Mouse (Mus musculus): Measurements from ENCODE around the gene B4galt1.

Gene B4galt1

GRCm38 (mm10) chr4:40834232-40834786, 19.5 kb downstream of the B4galt1 start:
- ChIA-PET POLR2A (interaction anchor here in 2 of 4 experiments (0.7 to 3.5 kb wide), 11 partner anchors 9 to 73 kb away, joined by 3 to 20 read pairs (median 3); partner anchors contain the start of gene B4galt1 (in 2 of the 2)), CTCF (no interaction called here)

- CTCF ChIA-PET = interaction anchor here in 1 of 4 experiments (0.6 to 0.7 kb wide), 2 partner anchors 48 to 60 kb away, joined by 3 read pairs; no protein-coding TSS in a partner anchor
- POLR2A ChIA-PET = interaction anchor here in 2 of 4 experiments (0.7 to 1.6 kb wide), 10 partner anchors 8 to 498 kb away, joined by 3 to 7 read pairs (median 3); no protein-coding TSS in a partner anchor
These were observed 20.2 kb downstream of the B4galt1 start for GRCm38 (mm10) chr4:40833381-40834231.

GRCm38 (mm10) chr4:40830530-40830929, 23.3 kb downstream of the B4galt1 start:
- POLR2A ChIA-PET = interaction anchor here in 3 of 4 experiments (0.6 to 2.0 kb wide), 9 partner anchors 8 to 141 kb away, joined by 3 to 9 read pairs (median 3); partner anchors contain the start of gene B4galt1 (in 1 of the 3)

GRCm38 (mm10) chr4:40829654-40830400, 24.0 kb downstream of the B4galt1 start:
- ChIA-PET POLR2A (interaction anchor here in 2 of 4 experiments (0.9 to 3.2 kb wide), 16 partner anchors 9 to 70 kb away, joined by 3 to 20 read pairs (median 4); partner anchors contain the start of gene B4galt1 (in 2 of the 2)), CTCF (interaction anchor here in 1 of 4 experiments (0.6 kb wide), 1 partner anchor 294 kb away, joined by 6 read pairs; the partner anchor contains the start of gene Nol6)

More at GRCm38 (mm10) chr4:40830530-40830929, 23.3 kb downstream of the B4galt1 start:
- CTCF ChIA-PET = interaction anchor here in 1 of 4 experiments (0.7 kb wide), 1 partner anchor 57 kb away, joined by 3 read pairs; no protein-coding TSS in a partner anchor

- POLR2A ChIA-PET = interaction anchor here (0.7 to 3.2 kb wide), 20 partner anchors 9 to 203 kb away, joined by 3 to 20 read pairs (median 3); partner anchors contain the start of gene B4galt1 (in 3 of the 4)
- CTCF ChIA-PET = interaction anchor here in 1 of 4 experiments (0.9 kb wide), 1 partner anchor 50 kb away, joined by 3 read pairs; no protein-coding TSS in a partner anchor
These were observed 24.9 kb downstream of the B4galt1 start for GRCm38 (mm10) chr4:40828910-40829309.

GRCm38 (mm10) chr4:40827926-40828325, 25.9 kb downstream of the B4galt1 start:
- POLR2A ChIA-PET = interaction anchor here in 3 of 4 experiments (0.7 to 3.2 kb wide), 11 partner anchors 9 to 328 kb away, joined by 3 to 20 read pairs (median 4); partner anchors contain the start of gene B4galt1 (in 2 of the 3)

GRCm38 (mm10) chr4:40826810-40827209, 27.0 kb downstream of the B4galt1 start:
- CTCF ChIA-PET = interaction anchor here in 2 of 4 experiments (0.6 to 0.7 kb wide), 2 partner anchors 9 to 12 kb away, joined by 3 read pairs; no protein-coding TSS in a partner anchor
- POLR2A ChIA-PET = interaction anchor here in 3 of 4 experiments (0.6 to 3.2 kb wide), 9 partner anchors 12 to 560 kb away, joined by 3 to 20 read pairs (median 4); partner anchors contain the start of gene B4galt1 (in 1 of the 3)

More at GRCm38 (mm10) chr4:40827926-40828325, 25.9 kb downstream of the B4galt1 start:
- CTCF ChIA-PET = no interaction called here

GRCm38 (mm10) chr4:40825981-40826380, 27.8 kb downstream of the B4galt1 start:
- ChIA-PET CTCF (interaction anchor here in 1 of 4 experiments (1.2 kb wide), 1 partner anchor 48 kb away, joined by 4 read pairs; no protein-coding TSS in a partner anchor), POLR2A (interaction anchor here in 3 of 4 experiments (0.5 to 4.5 kb wide), 17 partner anchors 8 to 50 kb away, joined by 3 to 19 read pairs (median 6); partner anchors contain the start of gene B4galt1 (in 2 of the 3))

GRCm38 (mm10) chr4:40825146-40825545, 28.7 kb downstream of the B4galt1 start:
- ChIA-PET CTCF (interaction anchor here in 1 of 4 experiments (1.2 kb wide), 1 partner anchor 47 kb away, joined by 4 read pairs; no protein-coding TSS in a partner anchor), POLR2A (interaction anchor here in 3 of 4 experiments (0.6 to 4.5 kb wide), 32 partner anchors 8 to 241 kb away, joined by 3 to 19 read pairs (median 5); partner anchors contain the start of genes B4galt1 (in 3 of the 3), Bag1 (in 1 of the 3) and Chmp5 (in 1 of the 3))

- POLR2A ChIA-PET = interaction anchor here in 3 of 4 experiments (0.6 to 4.5 kb wide), 34 partner anchors 7 to 836 kb away, joined by 3 to 19 read pairs (median 4); partner anchors contain the start of genes B4galt1 (in 3 of the 3), Bag1 (in 1 of the 3) and Chmp5 (in 1 of the 3)
- CTCF ChIA-PET = interaction anchor here in 3 of 4 experiments (0.7 to 0.9 kb wide), 4 partner anchors 13 to 129 kb away, joined by 3 to 7 read pairs (median 4); no protein-coding TSS in a partner anchor
These were observed 29.3 kb downstream of the B4galt1 start for GRCm38 (mm10) chr4:40824505-40824904.

GRCm38 (mm10) chr4:40823664-40824063, 30.1 kb downstream of the B4galt1 start:
- ChIA-PET CTCF (interaction anchor here in 3 of 4 experiments (0.5 to 0.9 kb wide), 6 partner anchors 12 to 130 kb away, joined by 3 to 7 read pairs (median 4); no protein-coding TSS in a partner anchor), POLR2A (interaction anchor here in 3 of 4 experiments (0.6 to 4.5 kb wide), 16 partner anchors 12 to 837 kb away, joined by 3 to 19 read pairs (median 4); partner anchors contain the start of gene B4galt1 (in 2 of the 3))

GRCm38 (mm10) chr4:40823151-40823550, 30.7 kb downstream of the B4galt1 start:
- ChIA-PET CTCF (interaction anchor here in 1 of 4 experiments (0.6 kb wide), 1 partner anchor 50 kb away, joined by 4 read pairs; no protein-coding TSS in a partner anchor), POLR2A (interaction anchor here in 2 of 4 experiments (0.7 to 4.5 kb wide), 11 partner anchors 8 to 100 kb away, joined by 3 to 19 read pairs (median 4); partner anchors contain the start of gene B4galt1 (in 2 of the 2))

GRCm38 (mm10) chr4:40821303-40822023, 32.3 kb downstream of the B4galt1 start:
- POLR2A ChIA-PET = interaction anchor here in 2 of 4 experiments (1.0 to 4.5 kb wide), 4 partner anchors 9 to 33 kb away, joined by 3 to 13 read pairs (median 4); partner anchors contain the start of gene B4galt1 (in 1 of the 2)
- CTCF ChIA-PET = interaction anchor here in 1 of 4 experiments (0.9 kb wide), 1 partner anchor 36 kb away, joined by 4 read pairs; no protein-coding TSS in a partner anchor

GRCm38 (mm10) chr4:40820903-40821302, 32.9 kb downstream of the B4galt1 start:
- ChIA-PET POLR2A (interaction anchor here in 1 of 4 experiments (1.1 kb wide), 1 partner anchor 14 kb away, joined by 3 read pairs; no protein-coding TSS in a partner anchor), CTCF (interaction anchor here in 1 of 4 experiments (0.9 kb wide), 1 partner anchor 35 kb away, joined by 4 read pairs; no protein-coding TSS in a partner anchor)

GRCm38 (mm10) chr4:40820024-40820423, 33.8 kb downstream of the B4galt1 start:
- POLR2A ChIA-PET = interaction anchor here in 2 of 4 experiments (0.6 to 1.2 kb wide), 2 partner anchors 32 to 98 kb away, joined by 3 read pairs; partner anchors contain the start of gene Dnaja1 (in 1 of the 2)

GRCm38 (mm10) chr4:40819151-40819550, 34.7 kb downstream of the B4galt1 start:
- CTCF ChIA-PET = interaction anchor here in 1 of 4 experiments (0.5 kb wide), 1 partner anchor 346 kb away, joined by 4 read pairs; no protein-coding TSS in a partner anchor

More at GRCm38 (mm10) chr4:40820024-40820423, 33.8 kb downstream of the B4galt1 start:
- CTCF ChIA-PET = no interaction called here

More at GRCm38 (mm10) chr4:40819151-40819550, 34.7 kb downstream of the B4galt1 start:
- POLR2A ChIA-PET = interaction anchor here in 2 of 4 experiments (0.8 to 1.2 kb wide), 2 partner anchors 32 to 817 kb away, joined by 3 read pairs; no protein-coding TSS in a partner anchor
